Mouse (Mus musculus): ENCODE measurements at regions not wholly inside any gene's neighbourhood (a gene's known extent, or its start where the extent isn't known, plus 50 kb on each side); places are given as distances from the start of the nearest gene placed in this dataset.

GRCm38 (mm10) chr1:136776211-136776610 is 151.5 kb downstream of the Zfp281 start:
- TF ChIP-seq CTCF (IDR thresholded peaks at IDR 0.05; ENCODE audit: low read depth) (no peak), EP300 (optimal IDR thresholded peaks at IDR 0.05) (no peak)

All from stomach, postnatal 0 days (tissue).